In the genomic region with DNA sequence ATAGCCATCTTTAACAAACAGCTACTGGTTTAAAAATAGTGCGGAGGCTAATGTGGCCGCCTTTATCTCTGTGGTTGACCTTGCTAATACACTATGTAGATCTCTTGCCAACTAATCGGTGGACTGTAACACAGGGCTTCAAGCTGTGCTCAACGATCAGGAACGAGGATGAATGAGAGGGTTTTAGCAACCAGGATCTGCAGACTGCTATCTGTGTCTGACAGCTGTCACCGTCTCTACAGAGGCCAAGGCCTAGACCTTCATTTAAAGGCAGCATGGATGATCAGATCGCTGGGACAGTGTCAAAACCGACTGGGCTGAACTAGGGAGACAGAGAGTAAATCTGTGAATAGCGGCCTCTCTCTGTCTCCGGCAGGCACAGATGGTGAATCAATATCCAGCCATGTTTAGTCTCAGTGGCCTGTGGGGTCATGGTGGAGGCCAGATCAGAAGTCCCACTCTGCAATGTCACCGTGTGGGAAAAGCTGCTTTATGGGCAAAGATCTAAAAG, we compare ENCODE assay signal across 10 mouse cellular contexts.
A peak's percentile ranks its signal among the peaks of the same experiment; 100 is the strongest.
DNase-seq lines count a peak whose midpoint lies in the region; ATAC-seq and TF ChIP-seq lines count a peak whose summit lies in the region.
"Had no signal": no experiment of that assay in that cellular context is flagged by ENCODE, and none has a peak within 500 bp of the region (broad histone marks: within the 10 kb centered on the region; RNA-seq: fewer than 3 reads in every experiment).

No protein-coding gene starts in this region.

- no peak for TF ChIP-seq EP300 in stomach, postnatal 0 days (optimal IDR thresholded peaks at IDR 0.05)

- H3K36me3 ChIP-seq in heart, embryonic 12.5 days, result no peaks in the 10 kb centered on the region
- no peaks in the 10 kb centered on the region for H3K36me3 ChIP-seq in intestine, embryonic 15.5 days
- H3K36me3 ChIP-seq in intestine, embryonic 16.5 days (ENCODE audit: control insufficient read depth, insufficient read depth, low read length), result no peaks in the 10 kb centered on the region
- no peaks in the 10 kb centered on the region for H3K36me3 ChIP-seq in stomach, postnatal 0 days (ENCODE audit: control insufficient read depth, insufficient read depth, low read length)

- H3K4me1 ChIP-seq in heart, embryonic 12.5 days (replicated peaks), result peaks cover 47% of the 10 kb centered on the region
- 0 out of 2 replicates have a peak, but pooled peaks cover 2% of the 10 kb centered on the region for H3K4me1 ChIP-seq in intestine, embryonic 15.5 days (replicated peaks)
- H3K4me1 ChIP-seq in intestine, embryonic 16.5 days (ENCODE audit: control insufficient read depth, insufficient read depth, low read length), result peaks cover 6% of the 10 kb centered on the region; the same call in 1 of the 2 replicates
- H3K4me1 ChIP-seq in stomach, postnatal 0 days (replicated peaks; ENCODE audit: control insufficient read depth, insufficient read depth), result no peaks in the 10 kb centered on the region

- no peaks in the 10 kb centered on the region for H3K27me3 ChIP-seq in heart, embryonic 12.5 days (replicated peaks)
- no peaks in the 10 kb centered on the region for H3K27me3 ChIP-seq in intestine, embryonic 15.5 days (replicated peaks)
- no peaks in the 10 kb centered on the region for H3K27me3 ChIP-seq in intestine, embryonic 16.5 days (replicated peaks; ENCODE audit: control insufficient read depth, insufficient read depth, low read length)
- H3K27me3 ChIP-seq in stomach, postnatal 0 days (ENCODE audit: control insufficient read depth, insufficient read depth, low read length), result no peaks in the 10 kb centered on the region

- no peak overlapping the region for H3K4me3 ChIP-seq in heart, embryonic 12.5 days
- no peak overlapping the region for H3K4me3 ChIP-seq in intestine, embryonic 15.5 days (replicated peaks)
- no peak overlapping the region for H3K4me3 ChIP-seq in intestine, embryonic 16.5 days (ENCODE audit: low read length)
- H3K4me3 ChIP-seq in stomach, postnatal 0 days (ENCODE audit: low read depth, low read length), result no peak overlapping the region
- H3K4me3 ChIP-seq: erythroblast, embryonic 14.5 days had no signal

- H3K27ac ChIP-seq in heart, embryonic 12.5 days (ENCODE audit: poor library complexity, severe bottlenecking), result peak overlapping the region; percentile 75
- no peak overlapping the region for H3K27ac ChIP-seq in intestine, embryonic 15.5 days
- H3K27ac ChIP-seq in intestine, embryonic 16.5 days (ENCODE audit: low read length), result no peak overlapping the region
- H3K27ac ChIP-seq in stomach, postnatal 0 days (replicated peaks), result no peak overlapping the region
- H3K27ac ChIP-seq: liver, embryonic 14.5 days had no signal

- no peak for TF ChIP-seq CTCF in stomach, postnatal 0 days (IDR thresholded peaks at IDR 0.05; ENCODE audit: low read depth)

- no peak overlapping the region; the same call in 1 of the 2 replicates for H3K9ac ChIP-seq in heart, embryonic 12.5 days
- H3K9ac ChIP-seq in intestine, embryonic 15.5 days, result no peak overlapping the region
- H3K9ac ChIP-seq in intestine, embryonic 16.5 days (ENCODE audit: low read depth, low read length), result no peak overlapping the region
- H3K9ac ChIP-seq in stomach, postnatal 0 days (ENCODE audit: low read length), result no peak overlapping the region
- H3K9ac ChIP-seq: liver, embryonic 14.5 days had no signal

- WGBS in heart, embryonic 12.5 days, result 34% methylated on average over 11 of the region's 11 CpGs
- WGBS in intestine, embryonic 15.5 days, result 57% methylated on average over 11 of the region's 11 CpGs
- 61% methylated on average over 11 of the region's 11 CpGs for WGBS in intestine, embryonic 16.5 days
- 62% methylated on average over 11 of the region's 11 CpGs for WGBS in stomach, postnatal 0 days

- peak; percentile 60 for DNase-seq in adrenal gland, adult 2 months
- peak; percentile 5 for DNase-seq in adrenal gland, postnatal 25 days
- DNase-seq in kidney, postnatal 36 days, result peak; percentile 45 to 77
- no peak for DNase-seq in gastrocnemius, postnatal 4 days (ENCODE audit: low spot score in 2 of 2)
- no peak for DNase-seq in stomach, postnatal 0 days (ENCODE audit: low spot score)

- no peak for ATAC-seq in heart, embryonic 12.5 days (ENCODE audit: insufficient number of reproducible peaks, low FRiP score)
- ATAC-seq in intestine, embryonic 15.5 days, result no peak
- ATAC-seq in intestine, embryonic 16.5 days, result no peak
- no peak for ATAC-seq in stomach, postnatal 0 days (ENCODE audit: low FRiP score, low TSS enrichment)

- no peaks in the 10 kb centered on the region for H3K9me3 ChIP-seq in heart, embryonic 12.5 days (replicated peaks)
- H3K9me3 ChIP-seq in intestine, embryonic 15.5 days, result no peaks in the 10 kb centered on the region
- H3K9me3 ChIP-seq in intestine, embryonic 16.5 days (ENCODE audit: control insufficient read depth, low read length), result no peaks in the 10 kb centered on the region
- H3K9me3 ChIP-seq in stomach, postnatal 0 days (ENCODE audit: control insufficient read depth, low read length), result no peaks in the 10 kb centered on the region

- 0 out of 2 replicates have a peak overlapping the region, but pooled peaks have one; percentile 13 for H3K4me2 ChIP-seq in heart, embryonic 12.5 days
- no peak overlapping the region for H3K4me2 ChIP-seq in intestine, embryonic 15.5 days (replicated peaks)
- no peak overlapping the region for H3K4me2 ChIP-seq in intestine, embryonic 16.5 days (ENCODE audit: low read depth, low read length)
- no peak overlapping the region for H3K4me2 ChIP-seq in stomach, postnatal 0 days (replicated peaks; ENCODE audit: low read depth)

Comparison
In these comparisons a context has a peak if more than half of its experiments do, and no peak if none do; other contexts are left out.
1. DNase-seq: peak in adrenal gland, adult 2 months (single experiment), adrenal gland, postnatal 25 days (single experiment) and kidney, postnatal 36 days (2 of 2); none in gastrocnemius, postnatal 4 days (0 of 2) and stomach, postnatal 0 days (single experiment).